Comparison of ENCODE assay signal across 7 mouse cellular contexts in genomic region chr10:84388357-84389141, GRCm38 (mm10). TPM values are rescaled to one million over a fixed set of nuclear protein-coding genes. Genes with fewer than 3 reads are reported as not detected.
DNase-seq lines count a peak whose midpoint lies in the region; ATAC-seq lines count a peak whose summit lies in the region.

No protein-coding gene starts in this region.

- no peaks in the 10 kb centered on the region for H3K9me3 ChIP-seq in embryonic facial prominence, embryonic 11.5 days (replicated peaks; ENCODE audit: control insufficient read depth, low read length)
- H3K9me3 ChIP-seq in heart, embryonic 13.5 days, result no peaks in the 10 kb centered on the region

- 0 out of 2 replicates have a peak overlapping the region, but pooled peaks have one; percentile 2 for H3K4me2 ChIP-seq in embryonic facial prominence, embryonic 11.5 days (ENCODE audit: low read depth, low read length)
- H3K4me2 ChIP-seq in heart, embryonic 13.5 days, result peak overlapping the region; percentile 66

- peaks cover 3% of the 10 kb centered on the region for H3K4me1 ChIP-seq in embryonic facial prominence, embryonic 11.5 days (ENCODE audit: control insufficient read depth, insufficient read depth, low read length)
- peaks cover 100% of the 10 kb centered on the region for H3K4me1 ChIP-seq in heart, embryonic 13.5 days

- no peaks in the 10 kb centered on the region for H3K36me3 ChIP-seq in embryonic facial prominence, embryonic 11.5 days (replicated peaks; ENCODE audit: control insufficient read depth, insufficient read depth, low read depth, low read length)
- H3K36me3 ChIP-seq in heart, embryonic 13.5 days, result peaks cover 39% of the 10 kb centered on the region

- 36% methylated on average over 22 of the region's 22 CpGs for WGBS in embryonic facial prominence, embryonic 11.5 days
- 7% methylated on average over 22 of the region's 22 CpGs for WGBS in heart, embryonic 13.5 days

- no peak overlapping the region for H3K9ac ChIP-seq in embryonic facial prominence, embryonic 11.5 days (replicated peaks; ENCODE audit: low read length)
- H3K9ac ChIP-seq in heart, embryonic 13.5 days, result peak overlapping the region; percentile 77

- H3K27ac ChIP-seq in embryonic facial prominence, embryonic 11.5 days (replicated peaks; ENCODE audit: low read depth, low read length), result no peak overlapping the region
- H3K27ac ChIP-seq in heart, embryonic 13.5 days (replicated peaks), result peak overlapping the region; percentile 97

- DNase-seq in R1 (ENCODE audit: low read depth, low spot score), result peak; percentile 41
- DNase-seq in embryonic facial prominence, embryonic 11.5 days (ENCODE audit: low spot score), result peak; percentile 42
- DNase-seq in kidney, postnatal 14 days, result peak; percentile 59
- DNase-seq in adrenal gland, postnatal 10 days, result no peak
- DNase-seq in thymus, adult 18-20 months, result no peak

- no peaks in the 10 kb centered on the region for H3K27me3 ChIP-seq in embryonic facial prominence, embryonic 11.5 days (ENCODE audit: control insufficient read depth, insufficient read depth, low read length)
- no peaks in the 10 kb centered on the region for H3K27me3 ChIP-seq in heart, embryonic 13.5 days (replicated peaks)

- no peak for ATAC-seq in embryonic facial prominence, embryonic 11.5 days (replicated peaks; ENCODE audit: insufficient number of reproducible peaks, low FRiP score, low TSS enrichment, low read depth)
- ATAC-seq in heart, embryonic 13.5 days (ENCODE audit: extremely low read depth, insufficient number of reproducible peaks, low FRiP score, low TSS enrichment), result peak; percentile 35; the same call in 1 of the 2 replicates
- ATAC-seq in megakaryocyte-erythroid progenitor cell, adult 5-6 weeks (replicated peaks; ENCODE audit: low FRiP score, low TSS enrichment, poor library complexity, severe bottlenecking), result peak; percentile 33; the same call in 1 of the 2 replicates

- no peak overlapping the region for H3K4me3 ChIP-seq in embryonic facial prominence, embryonic 11.5 days (ENCODE audit: low read depth, low read length)
- H3K4me3 ChIP-seq in heart, embryonic 13.5 days, result peak overlapping the region; percentile 37

RNA-seq across cellular contexts. Expression of gene Nuak1, which starts 51.8 kb away (rescaled TPM):
- polyA plus RNA-seq in embryonic facial prominence, embryonic 11.5 days (2014; fragmentation: Nextera tagmentation; extraction: Ambion mirVana), result 3.5 and 4.6 TPM in 2 replicates
- polyA plus RNA-seq in heart, embryonic 13.5 days (2015; fragmentation: Nextera tagmentation; extraction: Ambion mirVana), result 2.3 and 2.6 TPM in 2 replicates
- 3.2 and 4.0 TPM in 2 replicates for total RNA-seq in megakaryocyte-erythroid progenitor cell, adult 5-6 weeks (2014; fragmentation: Nextera tagmentation)
- total RNA-seq in megakaryocyte-erythroid progenitor cell, adult 5-6 weeks (2017), result 0.61 and 1.1 TPM in 2 replicates
- 10 to 100 TPM in 1 of 2 experiments, 1 to 10 TPM in 1; 8.8 to 10.9 TPM for total RNA-seq in adrenal gland, postnatal 10 days (2021)

Comparison
In these comparisons a context has a peak if more than half of its experiments do, and no peak if none do; other contexts are left out.
1. DNase-seq: peak in R1 (single experiment), embryonic facial prominence, embryonic 11.5 days (single experiment) and kidney, postnatal 14 days (single experiment); none in adrenal gland, postnatal 10 days (single experiment) and thymus, adult 18-20 months (0 of 2).